Mouse (Mus musculus) forebrain, embryonic 10.5 days (tissue): Measurements from ENCODE around the gene Boll. TPM values are rescaled to one million over a fixed set of nuclear protein-coding genes. Genes with fewer than 3 reads are reported as not detected.

ENCODE experiments used
- DNase-seq: peaks from one replicate; pipeline ENCODE4 v3.0.0-alpha.2; 2017; ENCODE audit warnings: low spot score; ENCODE audit errors: extremely low spot score
- H3K27ac ChIP-seq: fragments of 300-500 bp; sonication (generic); 2 replicates; pipeline ENCODE4 v1.5.1; 2016; ENCODE audit warnings: mild to moderate bottlenecking
- H3K27me3 ChIP-seq: fragments of 300-500 bp; sonication (generic); 2 replicates; pipeline ENCODE4 v1.6.1; 2016; ENCODE audit warnings: mild to moderate bottlenecking; ENCODE audit not compliant: poor library complexity, severe bottlenecking
- H3K36me3 ChIP-seq: fragments of 300-500 bp; sonication (generic); replicated peaks from 2 replicates; pipeline ENCODE4 v1.6.1; 2016; ENCODE audit warnings: mild to moderate bottlenecking, moderate library complexity
- H3K4me1 ChIP-seq: fragments of 300-500 bp; sonication (generic); 2 replicates; pipeline ENCODE4 v1.6.1; 2016
- H3K4me3 ChIP-seq: fragments of 300-500 bp; sonication (generic); 2 replicates; pipeline ENCODE4 v1.5.1; 2016; ENCODE audit warnings: mild to moderate bottlenecking, moderate library complexity
- H3K9me3 ChIP-seq: fragments of 300-500 bp; sonication (generic); 2 replicates; pipeline ENCODE4 v1.6.1; 2016; ENCODE audit warnings: mild to moderate bottlenecking, moderate library complexity
- WGBS: fragments of 180-500 bp; shearing (Covaris S2); methylation state at CpG from one replicate; pipeline ENCODE4 v1.1.7; 2016; 5-methylcytosine and 5-hydroxymethylcytosine counted together
- polyA plus RNA-seq: library from polyadenylated mRNA; unstranded; fragments of >200 nt; fragmentation: Nextera tagmentation; extraction: Ambion mirVana; gene quantifications from 2 replicates; pipeline ENCODE4 v1.2.1, GENCODE M21; 2016

Gene Boll
- polyA plus RNA-seq = 0.20 and 0.30 TPM in 2 replicates

DNA sequence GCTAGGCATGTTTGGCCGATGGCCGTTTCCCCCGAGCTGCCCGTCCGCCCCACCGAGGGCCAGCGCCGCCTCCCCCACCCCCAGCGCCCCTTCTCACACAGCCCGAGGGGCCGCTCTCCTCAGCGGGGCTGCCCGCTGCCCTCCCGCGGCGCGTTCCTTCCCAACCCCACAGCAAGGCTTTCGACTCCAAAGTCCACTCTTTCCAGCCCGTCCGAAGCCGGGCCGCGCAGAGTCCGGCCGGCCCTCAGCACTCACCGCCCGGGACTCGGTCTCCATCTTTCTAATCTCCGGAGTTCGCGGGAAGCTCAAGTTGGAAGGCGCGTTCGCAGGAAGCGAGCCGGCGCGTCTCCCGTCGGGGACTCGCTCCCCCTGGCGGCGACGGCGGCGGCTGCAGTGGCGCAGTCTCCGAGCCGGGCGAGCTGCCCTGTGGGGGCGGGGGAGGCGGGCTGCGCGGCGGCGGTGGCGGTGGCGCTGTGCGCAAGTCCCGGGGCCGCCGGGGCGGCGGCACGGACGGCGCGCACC is at the start of gene Boll:
Gene Boll (minus strand): TSS at position 426 of the 522 bp plus-strand sequence.
- Histone ChIP-seq H3K27ac (peak within 1 kb of the TSS; percentile 35; the same call in 1 of the 2 replicates), H3K4me3 (peak within 1 kb of the TSS; percentile 58), H3K36me3 (no peaks in the 10 kb centered on the region), H3K27me3 (peaks cover 40% of the 10 kb centered on the region), H3K4me1 (peaks cover 9% of the 10 kb centered on the region), H3K9me3 (peaks cover 9% of the 10 kb centered on the region)
- DNase-seq = peak; percentile 65
- 13% methylated on average over 68 of the region's 68 CpGs for WGBS

DNA sequence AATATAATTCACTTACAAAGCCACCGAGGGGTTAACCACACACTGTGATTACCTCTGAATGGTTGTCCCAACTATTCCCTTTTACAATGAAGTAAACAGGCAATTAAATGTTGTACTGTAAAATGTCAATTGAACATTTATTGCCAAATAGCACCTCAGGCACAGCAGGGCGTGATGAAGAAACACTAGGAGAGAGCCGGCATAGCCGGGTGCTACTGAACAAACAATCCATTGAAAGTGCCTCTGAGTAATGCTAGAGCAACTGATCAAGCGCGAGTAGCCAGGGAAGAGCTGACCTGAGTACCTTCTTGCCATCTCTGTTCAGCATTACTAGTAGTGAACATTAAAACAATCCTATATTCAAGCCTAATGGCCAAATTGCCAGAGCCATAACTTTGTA is 49.3 kb upstream of the Boll start:
- Histone ChIP-seq H3K36me3 (no peaks in the 10 kb centered on the region), H3K9me3 (no peaks in the 10 kb centered on the region), H3K4me1 (peaks cover 5% of the 10 kb centered on the region), H3K27me3 (peaks cover 13% of the 10 kb centered on the region), H3K27ac (no peak overlapping the region), H3K4me3 (no peak overlapping the region)
- 77% methylated on average over 6 of the region's 6 CpGs for WGBS
- DNase-seq = no peak

DNA sequence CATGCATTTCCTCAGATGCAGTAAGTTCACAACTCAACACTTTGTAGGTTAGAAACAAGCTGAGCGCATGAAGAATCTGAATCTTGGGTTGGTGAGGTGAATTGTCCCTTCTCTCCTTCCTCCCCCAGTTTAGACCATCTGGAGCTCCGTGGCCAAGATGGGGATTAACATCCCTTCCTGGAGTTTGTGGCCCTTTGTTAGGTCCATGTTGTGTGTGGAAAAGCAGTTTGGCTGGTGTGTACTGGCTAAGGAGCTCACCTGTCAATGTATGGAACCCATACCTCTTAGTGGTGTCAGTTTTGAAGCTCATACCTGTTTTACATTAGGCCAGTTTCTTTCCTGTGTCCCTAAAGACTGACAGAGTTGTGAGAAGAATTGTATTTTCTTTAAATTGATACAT is 47.8 kb upstream of the Boll start:
- 72% methylated on average over 2 of the region's 2 CpGs for WGBS
- Histone ChIP-seq H3K27me3 (peaks cover 28% of the 10 kb centered on the region), H3K36me3 (no peaks in the 10 kb centered on the region), H3K4me1 (peaks cover 15% of the 10 kb centered on the region), H3K9me3 (no peaks in the 10 kb centered on the region), H3K27ac (no peak overlapping the region), H3K4me3 (no peak overlapping the region)
- DNase-seq = no peak

DNA sequence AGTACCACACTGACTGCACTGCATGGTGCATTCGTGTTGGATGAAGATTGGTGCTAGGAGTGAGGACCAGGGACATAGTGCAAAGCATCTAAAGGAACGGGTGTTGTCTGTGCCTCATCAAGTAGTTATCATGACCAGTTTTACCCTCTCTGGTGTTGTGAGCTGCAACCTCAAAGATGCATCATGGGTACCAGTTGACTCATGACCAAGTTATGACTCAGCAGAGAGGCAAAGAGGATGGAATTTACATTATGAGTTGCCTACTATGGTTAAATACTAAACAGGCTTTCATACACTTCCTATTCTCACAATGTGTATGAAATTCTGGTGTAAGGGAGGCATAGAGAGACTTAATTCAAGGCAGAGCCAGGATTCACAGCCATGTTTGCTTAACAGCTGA is 47.4 kb upstream of the Boll start:
- H3K9me3 ChIP-seq = no peaks in the 10 kb centered on the region
- H3K27me3 ChIP-seq = peaks cover 32% of the 10 kb centered on the region
- DNase-seq = no peak
- 90% methylated on average over 2 of the region's 2 CpGs for WGBS
- no peaks in the 10 kb centered on the region for H3K36me3 ChIP-seq
- peaks cover 19% of the 10 kb centered on the region for H3K4me1 ChIP-seq
- no peak overlapping the region for H3K4me3 ChIP-seq
- H3K27ac ChIP-seq = no peak overlapping the region

DNA sequence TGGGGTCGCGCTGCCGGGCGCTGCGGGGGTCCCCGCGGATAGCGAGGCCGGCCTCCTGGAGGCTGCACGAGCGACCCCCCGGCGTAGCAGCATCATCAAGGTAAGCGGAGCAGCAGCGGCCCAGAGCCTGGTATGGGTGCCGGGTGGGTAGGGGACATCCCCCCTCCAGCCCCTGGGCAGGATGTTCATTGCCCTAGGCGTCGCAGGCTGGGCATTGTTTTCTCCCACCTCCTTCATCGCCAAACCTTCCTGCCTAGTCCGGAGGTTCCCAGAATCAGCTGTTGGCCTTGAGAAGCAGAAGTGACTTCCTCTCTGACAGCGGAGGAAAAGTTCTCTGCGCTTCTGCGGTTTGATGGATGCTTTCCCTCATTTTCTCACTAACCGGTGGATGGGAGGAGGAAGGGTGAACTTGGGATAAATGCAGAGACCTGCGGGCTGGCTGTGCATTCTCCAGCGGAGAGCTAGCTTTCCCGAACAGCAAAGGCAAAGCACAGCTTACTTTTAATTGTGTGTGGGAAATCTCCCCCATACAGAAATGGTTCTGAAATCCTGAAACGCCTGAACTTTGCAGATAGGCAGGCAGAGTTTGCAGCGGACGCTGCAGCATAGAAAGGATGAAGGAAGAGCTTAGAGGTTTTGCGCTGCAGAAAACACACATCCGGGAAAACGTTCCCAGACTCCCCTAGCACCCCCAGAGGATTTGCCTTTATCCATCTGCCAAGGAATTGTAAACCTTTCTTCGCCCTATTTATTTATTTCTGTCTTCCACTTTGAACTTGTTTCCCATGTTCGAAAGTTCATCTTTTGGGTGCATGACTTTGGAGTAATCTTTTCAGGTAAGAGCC is 43.5 kb upstream of the Boll start:
- H3K27ac ChIP-seq = peak overlapping the region; percentile 82
- no peaks in the 10 kb centered on the region for H3K36me3 ChIP-seq
- peaks cover 31% of the 10 kb centered on the region for H3K4me1 ChIP-seq
- H3K4me3 ChIP-seq = peak overlapping the region; percentile 77
- H3K9me3 ChIP-seq = no peaks in the 10 kb centered on the region
- H3K27me3 ChIP-seq = peaks cover 47% of the 10 kb centered on the region
- DNase-seq = peak; percentile 42
- 4% methylated on average over 35 of the region's 35 CpGs for WGBS

DNA sequence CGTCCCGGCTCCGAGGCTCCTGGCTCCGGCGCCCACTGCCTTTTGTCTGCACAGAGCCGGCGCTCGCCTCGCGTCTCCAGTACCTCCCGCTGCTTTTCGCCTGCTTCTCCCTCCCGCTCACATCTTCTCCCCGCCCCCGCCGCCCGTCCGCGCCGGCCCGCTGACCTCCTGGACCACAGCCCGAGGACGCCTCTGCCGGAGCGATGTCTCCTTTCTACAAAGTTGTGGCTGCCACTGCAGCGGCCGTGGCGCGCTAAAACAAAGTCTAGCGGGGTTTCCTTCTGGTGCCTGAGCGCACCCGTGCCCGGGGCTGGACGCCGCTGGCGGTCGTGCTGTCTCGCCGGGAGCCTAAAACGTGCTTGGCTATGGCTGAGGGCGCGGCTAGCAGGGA is 42.7 kb upstream of the Boll start:
- Histone ChIP-seq H3K27ac (peak overlapping the region; percentile 82), H3K9me3 (no peaks in the 10 kb centered on the region), H3K4me1 (peaks cover 31% of the 10 kb centered on the region), H3K27me3 (peaks cover 47% of the 10 kb centered on the region), H3K36me3 (no peaks in the 10 kb centered on the region), H3K4me3 (peak overlapping the region; percentile 77)
- 0% methylated on average over 42 of the region's 42 CpGs for WGBS
- DNase-seq = no peak

DNA sequence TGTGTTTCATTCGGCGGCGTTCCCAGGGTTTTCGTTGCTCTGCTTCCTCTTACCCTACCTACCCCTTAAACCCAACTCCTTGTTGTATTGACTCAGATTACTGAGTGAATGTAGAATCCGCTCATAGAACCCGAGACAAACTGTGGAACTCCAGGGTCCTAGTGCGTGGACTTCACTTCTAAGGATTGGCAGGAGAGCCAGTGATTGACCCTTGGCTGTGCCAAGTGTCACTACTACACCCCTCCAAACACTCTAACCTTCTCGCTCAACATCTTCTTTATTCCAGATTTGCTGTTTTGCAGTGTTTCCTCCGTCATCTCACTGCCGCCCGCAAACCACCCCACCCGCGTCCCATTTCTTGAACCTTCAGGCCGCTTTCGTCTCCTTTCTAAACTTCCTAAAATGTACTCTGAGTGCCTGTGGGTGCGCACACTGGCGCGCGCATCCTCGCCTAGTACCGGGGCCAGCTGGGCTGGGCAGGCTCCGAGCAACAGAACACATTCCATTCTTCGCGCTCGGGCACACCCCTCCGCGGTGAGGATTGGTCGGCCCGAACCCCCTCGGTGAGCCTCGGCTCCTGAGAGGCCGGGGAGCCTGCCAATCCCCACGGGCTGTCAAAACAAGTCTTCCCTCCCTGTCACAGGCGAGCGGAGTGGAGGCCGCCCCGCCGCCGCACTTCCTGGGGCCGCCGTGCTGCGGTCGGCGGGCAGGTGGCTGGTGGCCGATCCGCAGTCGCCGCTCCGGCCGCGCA is 42.2 kb upstream of the Boll start, which contains the start of gene Plcl1:
Gene Plcl1 (plus strand): TSS at position 650 of the 751 bp plus-strand sequence.
- Histone ChIP-seq H3K4me3 (peak within 1 kb of the TSS; percentile 77), H3K36me3 (no peaks in the 10 kb centered on the region), H3K9me3 (no peaks in the 10 kb centered on the region), H3K4me1 (peaks cover 31% of the 10 kb centered on the region), H3K27ac (peak within 1 kb of the TSS; percentile 82), H3K27me3 (peaks cover 47% of the 10 kb centered on the region)
- peak; percentile 92 for DNase-seq
- WGBS = 4% methylated on average over 51 of the region's 51 CpGs

DNA sequence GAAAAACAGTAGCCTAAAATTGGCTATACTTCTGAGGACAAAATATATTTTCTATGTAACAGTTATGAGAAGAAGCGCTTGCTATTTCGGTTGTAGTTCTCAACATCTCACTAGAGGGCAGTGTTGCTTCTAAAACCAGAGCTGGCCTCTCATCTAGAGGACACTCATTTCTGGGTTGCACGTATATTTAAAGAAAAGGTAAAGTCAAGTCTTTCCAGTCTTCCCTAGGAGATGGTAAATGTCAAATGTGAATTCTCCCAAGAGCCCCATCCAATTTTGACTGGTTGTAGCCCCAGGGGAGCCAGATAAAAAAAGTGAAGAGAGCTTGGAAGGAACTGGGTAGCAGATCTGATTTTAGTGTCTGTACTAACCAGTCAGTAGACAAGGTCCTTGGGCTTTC is 41.2 kb upstream of the Boll start:
- peak; percentile 33 for DNase-seq
- Histone ChIP-seq H3K36me3 (no peaks in the 10 kb centered on the region), H3K4me3 (no peak overlapping the region), H3K27ac (no peak overlapping the region), H3K9me3 (no peaks in the 10 kb centered on the region), H3K4me1 (peaks cover 33% of the 10 kb centered on the region), H3K27me3 (peaks cover 47% of the 10 kb centered on the region)
- 5% methylated on average over 3 of the region's 3 CpGs for WGBS

DNA sequence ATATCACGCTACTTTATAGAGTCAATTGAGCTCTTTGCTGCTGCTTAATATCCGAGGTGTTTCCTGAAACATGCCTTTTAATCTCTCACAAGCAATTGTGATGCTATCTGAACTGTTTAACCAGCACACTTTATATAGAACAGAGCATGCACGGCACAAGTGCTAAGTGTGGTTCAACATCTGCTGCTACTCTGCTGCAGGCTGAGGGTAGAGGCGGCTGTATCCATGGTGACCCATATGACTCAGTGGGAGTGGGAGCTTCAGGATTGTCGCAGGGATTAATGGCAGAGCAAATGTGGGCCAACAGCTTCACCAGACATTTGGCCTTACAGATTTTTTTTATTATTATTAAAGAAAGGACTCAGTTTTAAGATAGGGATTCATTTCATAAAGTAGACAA is 36.6 kb upstream of the Boll start:
- Histone ChIP-seq H3K4me3 (no peak overlapping the region), H3K27ac (no peak overlapping the region), H3K9me3 (no peaks in the 10 kb centered on the region), H3K4me1 (peaks cover 6% of the 10 kb centered on the region), H3K27me3 (peaks cover 11% of the 10 kb centered on the region), H3K36me3 (no peaks in the 10 kb centered on the region)
- DNase-seq = no peak
- 61% methylated on average over 5 of the region's 5 CpGs for WGBS

DNA sequence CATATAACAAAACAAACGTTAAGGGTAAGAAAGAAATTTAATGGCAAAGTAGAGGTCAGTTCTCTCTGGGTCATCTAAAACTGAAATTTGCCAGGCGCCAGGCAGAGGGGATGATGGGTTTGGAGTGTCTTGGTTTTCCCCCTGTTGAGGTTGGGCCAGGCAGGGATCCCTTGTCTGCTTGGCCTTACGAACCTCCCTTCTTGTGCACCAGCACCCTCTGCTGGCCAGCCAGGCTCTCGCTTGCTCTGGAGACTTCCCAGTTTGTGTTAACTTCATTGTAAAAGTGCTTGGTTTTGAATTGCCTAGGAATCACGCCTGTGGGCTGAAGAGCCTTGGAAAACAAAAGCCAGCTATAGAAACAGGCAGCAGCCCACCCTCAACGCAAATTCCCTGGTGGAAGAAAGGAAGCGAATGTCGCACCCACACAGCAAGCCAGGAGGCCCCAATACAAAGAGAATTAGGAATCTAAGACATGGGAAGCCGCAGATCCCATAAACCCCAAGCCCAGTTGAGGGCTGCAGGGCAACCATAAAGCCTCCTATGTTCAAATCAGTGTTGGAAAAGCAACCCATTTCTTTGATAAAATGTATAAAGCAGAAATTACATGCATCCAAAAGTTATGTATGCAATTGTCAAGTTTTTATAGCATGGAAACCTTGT is 20.0 kb upstream of the Boll start:
- H3K27ac ChIP-seq = no peak overlapping the region
- peak; percentile 84 for DNase-seq
- 12% methylated on average over 9 of the region's 9 CpGs for WGBS
- no peaks in the 10 kb centered on the region for H3K27me3 ChIP-seq
- H3K4me1 ChIP-seq = no peaks in the 10 kb centered on the region
- no peaks in the 10 kb centered on the region for H3K9me3 ChIP-seq
- H3K36me3 ChIP-seq = no peaks in the 10 kb centered on the region
- no peak overlapping the region for H3K4me3 ChIP-seq

DNA sequence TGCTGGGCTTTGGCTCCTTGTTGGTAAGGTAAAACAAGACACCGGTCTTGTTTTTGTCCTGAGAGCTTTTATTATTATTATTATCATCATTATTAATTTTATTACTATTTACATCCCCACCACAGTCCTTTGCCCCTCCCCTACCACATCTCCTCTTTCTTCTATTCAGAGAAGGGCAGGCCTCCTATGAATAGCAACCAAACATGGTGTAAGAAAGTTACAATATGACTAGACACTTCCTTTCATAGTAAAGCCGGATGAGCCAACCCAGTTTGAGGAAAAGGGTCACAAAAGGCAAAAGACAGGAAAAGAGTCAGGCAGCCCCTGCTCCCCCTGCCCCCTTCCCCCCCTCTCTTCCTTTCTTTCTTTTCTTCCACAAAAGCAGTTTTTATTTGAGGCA is 17.3 kb upstream of the Boll start:
- 85% methylated on average over 2 of the region's 2 CpGs for WGBS
- Histone ChIP-seq H3K4me1 (no peaks in the 10 kb centered on the region), H3K4me3 (no peak overlapping the region), H3K9me3 (no peaks in the 10 kb centered on the region), H3K27ac (no peak overlapping the region), H3K36me3 (no peaks in the 10 kb centered on the region), H3K27me3 (no peaks in the 10 kb centered on the region)
- no peak for DNase-seq

DNA sequence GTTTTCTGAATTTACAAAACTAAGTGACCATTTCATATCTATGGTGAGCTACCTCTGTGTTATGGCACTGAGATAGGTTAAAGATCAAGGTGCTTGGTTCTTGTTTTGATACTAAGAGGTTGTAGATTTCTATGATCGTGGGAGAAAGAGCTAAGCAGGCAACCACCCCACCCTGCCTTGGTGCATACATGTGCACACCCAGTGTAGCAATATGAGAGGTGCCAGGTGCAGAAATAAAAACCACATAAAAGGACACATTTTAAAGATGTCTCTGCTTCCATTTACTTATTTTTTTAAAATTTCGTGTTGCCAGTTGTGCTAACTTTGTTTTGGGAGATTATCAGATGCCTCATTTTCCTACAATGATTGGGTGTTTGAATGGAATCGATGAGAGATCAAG is 9.4 kb upstream of the Boll start:
- no peaks in the 10 kb centered on the region for H3K36me3 ChIP-seq
- no peak overlapping the region for H3K4me3 ChIP-seq
- DNase-seq = no peak
- no peaks in the 10 kb centered on the region for H3K27me3 ChIP-seq
- H3K9me3 ChIP-seq = no peaks in the 10 kb centered on the region
- WGBS = 91% methylated on average over 3 of the region's 3 CpGs
- no peaks in the 10 kb centered on the region for H3K4me1 ChIP-seq
- H3K27ac ChIP-seq = no peak overlapping the region
